Comparison of ENCODE assay signal across 9 mouse cellular contexts in genomic region chr11:45979946-45980892, GRCm38 (mm10). TPM values are rescaled to one million over a fixed set of nuclear protein-coding genes. Genes with fewer than 3 reads are reported as not detected.
DNase-seq lines count a peak whose midpoint lies in the region; ATAC-seq and TF ChIP-seq lines count a peak whose summit lies in the region.
"Had no signal": no experiment of that assay in that cellular context is flagged by ENCODE, and none has a peak within 500 bp of the region (broad histone marks: within the 10 kb centered on the region; RNA-seq: fewer than 3 reads in every experiment).

Gene Sox30, plus strand, starts transcription at chr11:45980310.

- peak; percentile 7 to 14 for DNase-seq in cerebellum, postnatal 36 days
- no peak for DNase-seq in cerebellum, adult 9-11 months
- DNase-seq in embryo, embryonic 10.5 days (ENCODE audit: low spot score) = peak; percentile 76
- DNase-seq in lung, adult 18-20 months = peak; percentile 20 to 29
- DNase-seq in thymus, adult 2 months = peak; percentile 43

- ATAC-seq in heart, embryonic 12.5 days (ENCODE audit: insufficient number of reproducible peaks, low FRiP score) = peak; percentile 90
- peak; percentile 95 for ATAC-seq in kidney, embryonic 14.5 days (ENCODE audit: low FRiP score, low TSS enrichment)
- peak; percentile 99 for ATAC-seq in neural tube, embryonic 15.5 days (ENCODE audit: low FRiP score)

- peak within 1 kb of the TSS; percentile 79 for H3K4me2 ChIP-seq in heart, embryonic 12.5 days
- peak within 1 kb of the TSS; percentile 84 for H3K4me2 ChIP-seq in kidney, embryonic 14.5 days (replicated peaks; ENCODE audit: low read depth, low read length)
- peak within 1 kb of the TSS; percentile 87 for H3K4me2 ChIP-seq in neural tube, embryonic 15.5 days

- 11% methylated on average over 87 of the region's 115 CpGs for WGBS in heart, embryonic 12.5 days
- WGBS in kidney, embryonic 14.5 days = 15% methylated on average over 76 of the region's 115 CpGs
- 6% methylated on average over 75 of the region's 115 CpGs for WGBS in neural tube, embryonic 15.5 days
- WGBS in thymus, adult 2 months = 18% methylated on average over 98 of the region's 115 CpGs

- no peaks in the 10 kb centered on the region for H3K36me3 ChIP-seq in heart, embryonic 12.5 days
- no peaks in the 10 kb centered on the region for H3K36me3 ChIP-seq in kidney, embryonic 14.5 days (ENCODE audit: control insufficient read depth, insufficient read depth, low read length)
- H3K36me3 ChIP-seq in neural tube, embryonic 15.5 days = no peaks in the 10 kb centered on the region
- no peaks in the 10 kb centered on the region for H3K36me3 ChIP-seq in thymus, adult 2 months (ENCODE audit: control insufficient read depth, insufficient read depth, low read length)

- H3K4me1 ChIP-seq in heart, embryonic 12.5 days (replicated peaks) = peaks cover 6% of the 10 kb centered on the region; the same call in 1 of the 2 replicates
- no peaks in the 10 kb centered on the region for H3K4me1 ChIP-seq in kidney, embryonic 14.5 days (ENCODE audit: control insufficient read depth, insufficient read depth, low read length)
- H3K4me1 ChIP-seq in neural tube, embryonic 15.5 days = peaks cover 11% of the 10 kb centered on the region; the same call in 1 of the 2 replicates
- no peaks in the 10 kb centered on the region; the same call in 1 of the 2 replicates for H3K4me1 ChIP-seq in thymus, adult 2 months (replicated peaks; ENCODE audit: control insufficient read depth, insufficient read depth, low read length)

- H3K27me3 ChIP-seq in heart, embryonic 12.5 days (replicated peaks) = no peaks in the 10 kb centered on the region
- no peaks in the 10 kb centered on the region for H3K27me3 ChIP-seq in kidney, embryonic 14.5 days (ENCODE audit: control insufficient read depth, insufficient read depth, low read length)
- H3K27me3 ChIP-seq in neural tube, embryonic 15.5 days (replicated peaks) = no peaks in the 10 kb centered on the region
- peaks cover 6% of the 10 kb centered on the region; the same call in 1 of the 2 replicates for H3K27me3 ChIP-seq in thymus, adult 2 months (ENCODE audit: control insufficient read depth, insufficient read depth, low read length)
- H3K27me3 ChIP-seq: CH12.LX had no signal

- H3K27ac ChIP-seq in heart, embryonic 12.5 days (ENCODE audit: poor library complexity, severe bottlenecking) = 0 out of 2 replicates have a peak within 1 kb of the TSS, but pooled peaks have one; percentile 8
- no peak within 1 kb of the TSS for H3K27ac ChIP-seq in kidney, embryonic 14.5 days (ENCODE audit: low read depth, low read length)
- peak within 1 kb of the TSS; percentile 76 for H3K27ac ChIP-seq in neural tube, embryonic 15.5 days (replicated peaks)
- no peak within 1 kb of the TSS for H3K27ac ChIP-seq in thymus, adult 2 months (ENCODE audit: control insufficient read depth, insufficient read depth, low read length)

- no peak for TF ChIP-seq POLR2A in thymus, adult 2 months (IDR thresholded peaks at IDR 0.05; ENCODE audit: control insufficient read depth, extremely low read depth, insufficient read depth, low read length, poor library complexity)

- H3K9me3 ChIP-seq in heart, embryonic 12.5 days (replicated peaks) = peaks cover 5% of the 10 kb centered on the region; the same call in 1 of the 2 replicates
- peaks cover 6% of the 10 kb centered on the region; the same call in 1 of the 2 replicates for H3K9me3 ChIP-seq in kidney, embryonic 14.5 days (ENCODE audit: control insufficient read depth, low read length)
- 0 out of 2 replicates have a peak, but pooled peaks cover 5% of the 10 kb centered on the region for H3K9me3 ChIP-seq in neural tube, embryonic 15.5 days (replicated peaks)

- no peak for TF ChIP-seq CTCF in thymus, adult 2 months (IDR thresholded peaks at IDR 0.05; ENCODE audit: borderline replicate concordance, control insufficient read depth, extremely low read depth, insufficient read depth, low read length, poor library complexity)

- H3K4me3 ChIP-seq in heart, embryonic 12.5 days = peak within 1 kb of the TSS; percentile 68
- peak within 1 kb of the TSS; percentile 58 for H3K4me3 ChIP-seq in kidney, embryonic 14.5 days (ENCODE audit: low read length)
- H3K4me3 ChIP-seq in neural tube, embryonic 15.5 days (replicated peaks) = peak within 1 kb of the TSS; percentile 61
- H3K4me3 ChIP-seq in thymus, adult 2 months (ENCODE audit: control insufficient read depth, insufficient read depth, low read length) = peak within 1 kb of the TSS; percentile 43

- peak within 1 kb of the TSS; percentile 87 for H3K9ac ChIP-seq in heart, embryonic 12.5 days
- H3K9ac ChIP-seq in kidney, embryonic 14.5 days (ENCODE audit: low read depth, low read length) = peak within 1 kb of the TSS; percentile 86
- H3K9ac ChIP-seq in neural tube, embryonic 15.5 days (replicated peaks) = peak within 1 kb of the TSS; percentile 74

RNA-seq across cellular contexts. Expression of gene Sox30, which starts in this region (rescaled TPM):
- polyA plus RNA-seq in heart, embryonic 12.5 days (2016; fragmentation: Nextera tagmentation; extraction: Ambion mirVana) = 0.46 and 0.64 TPM in 2 replicates
- 0.16 TPM in 2 replicates for polyA plus RNA-seq in kidney, embryonic 14.5 days (2014; fragmentation: Nextera tagmentation; extraction: Ambion mirVana)
- polyA plus RNA-seq in neural tube, embryonic 15.5 days (2015; fragmentation: Nextera tagmentation; extraction: Ambion mirVana) = 0.12 and 0.27 TPM in 2 replicates
- polyA plus RNA-seq in thymus, adult 2 months (2012; rRNA removed) = 0.17 and 0.26 TPM in 2 replicates

Comparison
In these comparisons a context has a peak if more than half of its experiments do, and no peak if none do; other contexts are left out.
1. Peak in ATAC-seq, H3K4me3 ChIP-seq, H3K27ac ChIP-seq, H3K9ac ChIP-seq and H3K4me2 ChIP-seq in heart, embryonic 12.5 days; RNA of the gene not detected or under 1 TPM.
2. Peak in ATAC-seq, H3K4me3 ChIP-seq, H3K9ac ChIP-seq and H3K4me2 ChIP-seq in kidney, embryonic 14.5 days; RNA of the gene not detected or under 1 TPM.
3. Peak in ATAC-seq, H3K4me3 ChIP-seq, H3K27ac ChIP-seq, H3K9ac ChIP-seq and H3K4me2 ChIP-seq in neural tube, embryonic 15.5 days; RNA of the gene not detected or under 1 TPM.
4. Peak in DNase-seq and H3K4me3 ChIP-seq in thymus, adult 2 months; RNA of the gene not detected or under 1 TPM.